Mouse (Mus musculus): ENCODE data around the gene Gm17455. TPM values are rescaled to one million over a fixed set of nuclear protein-coding genes. Genes with fewer than 3 reads are reported as not detected.

Gm17455 gene
- total RNA-seq (2014; rRNA removed) = 2.4 and 19.4 TPM in 2 replicates
- polyA plus RNA-seq (2015; fragmentation: Nextera tagmentation; extraction: Ambion mirVana) = 8.9 and 12.4 TPM in 2 replicates

GRCm38 (mm10) chr10:60399449-60399848, at the start of gene Gm17455:
TSS of gene Gm17455 (plus strand) at chr10:60399726.
- ATAC-seq = peak; percentile 54
- H3K36me3 ChIP-seq (ENCODE audit: insufficient read depth, low read length) = no peaks in the 10 kb centered on the region
- no peak within 1 kb of the TSS for H3K4me3 ChIP-seq (ENCODE audit: low read length)
- no peaks in the 10 kb centered on the region for H3K9me3 ChIP-seq (ENCODE audit: low read length)
- DNase-seq (ENCODE audit: low spot score) = peak; percentile 55
- no peaks in the 10 kb centered on the region for H3K27me3 ChIP-seq (ENCODE audit: insufficient read depth, low read length)
- H3K9ac ChIP-seq (replicated peaks; ENCODE audit: low read length) = no peak within 1 kb of the TSS; the same call in 1 of the 2 replicates
- H3K4me2 ChIP-seq (ENCODE audit: low read depth, low read length) = no peak within 1 kb of the TSS
- H3K4me1 ChIP-seq (ENCODE audit: insufficient read depth, low read length) = 0 out of 2 replicates have a peak, but pooled peaks cover under 1% of the 10 kb centered on the region
- H3K27ac ChIP-seq = peak within 1 kb of the TSS; percentile 42; the same call in 1 of the 2 replicates
- TF ChIP-seq CTCF (IDR thresholded peaks at IDR 0.05; ENCODE audit: low read depth) = no peak
- WGBS = 41% methylated on average over 7 of the region's 7 CpGs

- peak overlapping the region; percentile 30; the same call in 1 of the 2 replicates for H3K4me2 ChIP-seq (ENCODE audit: low read depth, low read length)
- WGBS = 51% methylated on average over 4 of the region's 5 CpGs
- no peak for ATAC-seq
These were observed 49.3 kb upstream of the Gm17455 start for GRCm38 (mm10) chr10:60350077-60350804.

GRCm38 (mm10) chr10:60350805-60351167, 48.7 kb upstream of the Gm17455 start:
- Histone ChIP-seq H3K9ac (replicated peaks; ENCODE audit: low read length) (no peak overlapping the region), H3K9me3 (ENCODE audit: low read length) (no peaks in the 10 kb centered on the region), H3K4me3 (ENCODE audit: low read length) (no peak overlapping the region), H3K27ac (no peak overlapping the region; the same call in 1 of the 2 replicates), H3K4me1 (ENCODE audit: insufficient read depth, low read length) (no peaks in the 10 kb centered on the region), H3K4me2 (ENCODE audit: low read depth, low read length) (peak overlapping the region; percentile 30; the same call in 1 of the 2 replicates), H3K36me3 (ENCODE audit: insufficient read depth, low read length) (no peaks in the 10 kb centered on the region), H3K27me3 (ENCODE audit: insufficient read depth, low read length) (no peaks in the 10 kb centered on the region)
- DNase-seq (ENCODE audit: low spot score) = peak; percentile 74
- 52% methylated on average over 3 of the region's 3 CpGs for WGBS
- no peak for TF ChIP-seq CTCF (IDR thresholded peaks at IDR 0.05; ENCODE audit: low read depth)
- no peak for ATAC-seq

More at GRCm38 (mm10) chr10:60350077-60350804, 49.3 kb upstream of the Gm17455 start:
- DNase-seq (ENCODE audit: low spot score) = no peak
- H3K4me1 ChIP-seq (ENCODE audit: insufficient read depth, low read length) = no peaks in the 10 kb centered on the region
- H3K27me3 ChIP-seq (ENCODE audit: insufficient read depth, low read length) = no peaks in the 10 kb centered on the region
- TF ChIP-seq CTCF (IDR thresholded peaks at IDR 0.05; ENCODE audit: low read depth) = no peak
- no peak overlapping the region for H3K27ac ChIP-seq
- H3K9me3 ChIP-seq (ENCODE audit: low read length) = no peaks in the 10 kb centered on the region
- no peak overlapping the region for H3K4me3 ChIP-seq (ENCODE audit: low read length)
- no peak overlapping the region for H3K9ac ChIP-seq (replicated peaks; ENCODE audit: low read length)
- H3K36me3 ChIP-seq (ENCODE audit: insufficient read depth, low read length) = no peaks in the 10 kb centered on the region

- no peaks in the 10 kb centered on the region for H3K36me3 ChIP-seq (ENCODE audit: insufficient read depth, low read length)
- 24% methylated on average over 3 of the region's 3 CpGs for WGBS
- TF ChIP-seq CTCF (IDR thresholded peaks at IDR 0.05; ENCODE audit: low read depth) = no peak
- H3K27me3 ChIP-seq (ENCODE audit: insufficient read depth, low read length) = no peaks in the 10 kb centered on the region
- H3K4me3 ChIP-seq (ENCODE audit: low read length) = no peak overlapping the region
- H3K4me2 ChIP-seq (ENCODE audit: low read depth, low read length) = peak overlapping the region; percentile 30; the same call in 1 of the 2 replicates
- ATAC-seq (no peak), DNase-seq (ENCODE audit: low spot score) (no peak)
- H3K9ac ChIP-seq (replicated peaks; ENCODE audit: low read length) = no peak overlapping the region
- H3K4me1 ChIP-seq (ENCODE audit: insufficient read depth, low read length) = no peaks in the 10 kb centered on the region
- peak overlapping the region; percentile 16; the same call in 1 of the 2 replicates for H3K27ac ChIP-seq
- H3K9me3 ChIP-seq (ENCODE audit: low read length) = no peaks in the 10 kb centered on the region
These were observed 48.3 kb upstream of the Gm17455 start for GRCm38 (mm10) chr10:60351248-60351647.

GRCm38 (mm10) chr10:60351761-60352455, 47.6 kb upstream of the Gm17455 start:
- no peak overlapping the region for H3K9ac ChIP-seq (replicated peaks; ENCODE audit: low read length)
- no peak for TF ChIP-seq CTCF (IDR thresholded peaks at IDR 0.05; ENCODE audit: low read depth)
- ATAC-seq (peak; percentile 60), DNase-seq (ENCODE audit: low spot score) (peak; percentile 48)
- no peak overlapping the region for H3K4me2 ChIP-seq (ENCODE audit: low read depth, low read length)
- no peaks in the 10 kb centered on the region for H3K9me3 ChIP-seq (ENCODE audit: low read length)
- H3K36me3 ChIP-seq (ENCODE audit: insufficient read depth, low read length) = no peaks in the 10 kb centered on the region
- no peaks in the 10 kb centered on the region for H3K27me3 ChIP-seq (ENCODE audit: insufficient read depth, low read length)
- no peak overlapping the region for H3K4me3 ChIP-seq (ENCODE audit: low read length)
- WGBS = 29% methylated on average over 7 of the region's 7 CpGs
- H3K27ac ChIP-seq = peak overlapping the region; percentile 16; the same call in 1 of the 2 replicates
- H3K4me1 ChIP-seq (ENCODE audit: insufficient read depth, low read length) = no peaks in the 10 kb centered on the region

- no peak for DNase-seq (ENCODE audit: low spot score)
- Histone ChIP-seq H3K27me3 (ENCODE audit: insufficient read depth, low read length) (no peaks in the 10 kb centered on the region), H3K4me1 (ENCODE audit: insufficient read depth, low read length) (no peaks in the 10 kb centered on the region), H3K27ac (no peak overlapping the region), H3K4me3 (ENCODE audit: low read length) (no peak overlapping the region), H3K36me3 (ENCODE audit: insufficient read depth, low read length) (no peaks in the 10 kb centered on the region), H3K4me2 (ENCODE audit: low read depth, low read length) (no peak overlapping the region), H3K9me3 (ENCODE audit: low read length) (no peaks in the 10 kb centered on the region), H3K9ac (replicated peaks; ENCODE audit: low read length) (no peak overlapping the region)
- ATAC-seq = no peak; the same call in 1 of the 2 replicates
- no peak for TF ChIP-seq CTCF (IDR thresholded peaks at IDR 0.05; ENCODE audit: low read depth)
- 45% methylated on average over 5 of the region's 5 CpGs for WGBS
These were observed 46.1 kb upstream of the Gm17455 start for GRCm38 (mm10) chr10:60353241-60354002.

All from hindbrain, postnatal 0 days (tissue).